Mouse (Mus musculus) bone marrow, adult 2 months (tissue): ENCODE measurements at regions not wholly inside any gene's neighbourhood (a gene's known extent, or its start where the extent isn't known, plus 50 kb on each side); places are given as distances from the start of the nearest gene placed in this dataset.

Experiments
- CTCF ChIP-seq: fragments of 200-500 bp; IDR thresholded peaks from 2 replicates; pipeline ENCODE4 v1.5.1; 2011; ENCODE audit warnings: low read length, control low read depth; ENCODE audit not compliant: control insufficient read depth, insufficient read depth
- POLR2A ChIP-seq: fragments of 200-500 bp; IDR thresholded peaks from 2 replicates; pipeline ENCODE4 v1.6.1; 2011; ENCODE audit warnings: low read depth, mild to moderate bottlenecking, control low read depth, low read length, borderline replicate concordance; ENCODE audit not compliant: control insufficient read depth

DNA sequence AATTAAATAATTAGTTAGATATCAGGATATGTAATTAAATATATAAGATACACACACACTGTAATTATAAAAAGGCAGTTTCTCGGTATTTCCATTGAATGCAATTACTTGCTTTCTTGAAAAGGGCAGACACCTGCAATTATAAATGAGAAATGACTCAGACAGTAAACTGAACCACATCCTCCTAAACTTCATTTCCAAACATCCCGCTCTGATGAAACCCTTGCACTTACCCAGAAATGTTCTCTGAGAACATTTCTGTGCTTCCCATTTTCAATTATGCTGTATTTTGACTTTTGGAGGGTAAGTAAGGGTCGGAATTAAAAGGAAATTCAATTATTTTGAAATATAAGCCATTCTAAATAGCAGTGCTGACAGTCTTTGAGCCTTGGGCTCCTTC, 204.7 kb downstream of the Meis1 start:
- TF ChIP-seq CTCF (no peak), POLR2A (no peak)
